Mouse (Mus musculus) forebrain, embryonic 14.5 days (tissue): ENCODE measurements at regions not wholly inside any gene's neighbourhood (a gene's known extent, or its start where the extent isn't known, plus 50 kb on each side); places are given as distances from the start of the nearest gene placed in this dataset.

ENCODE experiments used
- ATAC-seq: fragments of 200-750 bp; cut with Nextera tagmentation; 2 replicates; pipeline ENCODE4 v1.8.0; 2017; ENCODE audit warnings: mild to moderate bottlenecking, moderate library complexity
- DNase-seq: peaks from one replicate; pipeline ENCODE4 v3.0.0-alpha.2; 2015; ENCODE audit warnings: low spot score
- H3K27ac ChIP-seq: fragments of 300-500 bp; sonication (generic); 2 replicates; pipeline ENCODE4 v1.5.1; 2014; ENCODE audit warnings: low read depth, mild to moderate bottlenecking, control low read depth, low read length, moderate library complexity
- H3K27me3 ChIP-seq: fragments of 300-500 bp; sonication (generic); replicated peaks from 2 replicates; pipeline ENCODE4 v1.6.1; 2014; ENCODE audit warnings: low read length, control low read depth, mixed read lengths; ENCODE audit not compliant: control insufficient read depth, insufficient read depth
- H3K36me3 ChIP-seq: fragments of 300-500 bp; sonication (generic); 2 replicates; pipeline ENCODE4 v1.6.1; 2014; ENCODE audit warnings: low read length, control low read depth; ENCODE audit not compliant: control insufficient read depth, insufficient read depth
- H3K4me1 ChIP-seq: fragments of 300-500 bp; sonication (generic); 2 replicates; pipeline ENCODE4 v1.6.1; 2014; ENCODE audit warnings: antibody characterized with exemption, low read length, control low read depth; ENCODE audit not compliant: control insufficient read depth, insufficient read depth
- H3K4me2 ChIP-seq: fragments of 300-500 bp; sonication (generic); 2 replicates; pipeline ENCODE4 v1.6.1; 2014; ENCODE audit warnings: mild to moderate bottlenecking, control low read depth, low read length
- H3K4me3 ChIP-seq: fragments of 300-500 bp; sonication (generic); 2 replicates; pipeline ENCODE4 v1.5.1; 2014; ENCODE audit warnings: low read depth, low read length, control low read depth
- H3K9ac ChIP-seq: fragments of 300-500 bp; sonication (generic); 2 replicates; pipeline ENCODE4 v1.6.1; 2014; ENCODE audit warnings: mild to moderate bottlenecking, low read length, control low read depth, moderate library complexity
- H3K9me3 ChIP-seq: fragments of 300-500 bp; sonication (generic); replicated peaks from 2 replicates; pipeline ENCODE4 v1.6.1; 2016; ENCODE audit warnings: low read length, control low read depth, mixed read lengths; ENCODE audit not compliant: control insufficient read depth
- WGBS: fragments of 180-500 bp; shearing (Covaris S2); extraction: QIAGEN DNeasy Blood & Tissue Kit; methylation state at CpG from one replicate; pipeline ENCODE4 v1.1.7; 2014; 5-methylcytosine and 5-hydroxymethylcytosine counted together

DNA sequence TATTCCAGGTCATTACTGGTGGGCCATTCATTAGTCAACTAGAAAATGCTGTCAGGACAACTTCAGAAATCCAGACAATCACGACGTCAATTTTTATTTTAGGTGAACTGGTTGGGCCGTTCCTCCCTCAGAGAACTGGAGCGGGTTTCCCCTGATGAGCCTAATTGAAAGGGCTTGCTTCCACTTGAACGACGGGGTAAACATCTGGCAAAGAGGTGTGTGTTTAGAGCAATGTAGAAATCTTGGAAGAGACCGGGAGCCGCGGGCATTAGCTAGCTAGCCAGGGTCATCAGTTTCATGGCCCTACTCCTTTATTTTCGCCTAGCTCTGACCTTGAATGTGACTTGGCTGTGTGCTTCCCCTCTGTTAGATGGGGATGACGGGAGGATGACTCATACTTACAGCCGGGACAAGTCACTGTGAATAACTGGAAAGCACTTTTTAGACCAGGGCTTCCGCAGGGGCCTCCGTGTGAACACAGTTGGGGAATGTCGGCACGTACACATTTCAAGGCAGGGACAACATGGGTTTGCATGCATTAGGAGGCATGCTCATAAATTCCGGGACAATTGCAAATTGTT, 92.6 kb upstream of the Nrbf2 start:
- no peak overlapping the region for H3K4me2 ChIP-seq
- 73% methylated on average over 17 of the region's 17 CpGs for WGBS
- H3K27ac ChIP-seq: no peak overlapping the region
- DNase-seq (no peak), ATAC-seq (no peak)
- H3K36me3 ChIP-seq: no peaks in the 10 kb centered on the region
- H3K4me1 ChIP-seq: no peaks in the 10 kb centered on the region
- H3K4me3 ChIP-seq: no peak overlapping the region
- no peaks in the 10 kb centered on the region for H3K9me3 ChIP-seq
- no peaks in the 10 kb centered on the region for H3K27me3 ChIP-seq
- no peak overlapping the region for H3K9ac ChIP-seq

DNA sequence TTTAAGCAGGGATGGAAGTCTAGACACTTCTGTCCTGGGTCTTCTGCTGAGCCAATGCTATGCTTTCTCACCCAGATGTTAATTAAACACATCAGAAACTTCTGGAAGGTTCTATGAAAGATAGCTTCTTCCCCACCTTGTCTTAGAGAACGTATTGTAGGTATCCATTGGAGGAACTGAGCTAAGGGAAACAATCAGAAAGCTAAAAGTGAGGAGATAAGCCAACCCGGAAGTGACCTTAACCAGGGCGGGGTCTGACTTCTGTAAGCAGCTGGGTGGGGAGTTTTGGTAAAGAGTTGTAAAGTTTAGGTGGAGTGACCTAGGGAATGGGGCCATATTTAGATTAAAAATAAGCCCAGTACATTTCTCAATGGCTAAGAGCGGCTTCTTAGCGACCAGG, 95.1 kb upstream of the Nrbf2 start:
- Histone ChIP-seq H3K9me3 (no peaks in the 10 kb centered on the region), H3K27me3 (no peaks in the 10 kb centered on the region), H3K27ac (no peak overlapping the region), H3K36me3 (no peaks in the 10 kb centered on the region), H3K9ac (no peak overlapping the region), H3K4me3 (no peak overlapping the region), H3K4me1 (peaks cover 12% of the 10 kb centered on the region), H3K4me2 (no peak overlapping the region)
- DNase-seq (no peak), ATAC-seq (no peak)
- 94% methylated on average over 5 of the region's 5 CpGs for WGBS

DNA sequence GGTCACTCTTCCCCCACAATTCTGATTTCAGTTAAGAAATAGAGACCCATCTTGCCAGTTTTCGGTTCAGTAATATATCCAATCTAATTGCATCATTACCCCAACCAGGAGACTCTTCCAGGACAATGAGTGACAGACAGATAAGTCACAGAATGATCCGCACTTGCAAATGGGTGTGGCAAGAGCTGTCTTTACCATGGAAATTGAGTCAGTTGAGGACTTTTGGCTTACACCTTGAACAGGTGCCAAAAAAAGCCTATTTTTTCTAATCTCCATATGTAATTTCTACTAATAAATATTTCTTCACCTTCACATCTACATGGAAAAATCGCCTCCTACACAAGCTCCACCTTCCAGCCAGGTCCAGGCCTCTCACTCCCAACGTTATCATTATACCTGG, 98.2 kb upstream of the Nrbf2 start:
- H3K9ac ChIP-seq: no peak overlapping the region
- H3K27ac ChIP-seq: no peak overlapping the region
- 28% methylated on average over 4 of the region's 4 CpGs for WGBS
- peaks cover 13% of the 10 kb centered on the region for H3K4me1 ChIP-seq
- H3K4me2 ChIP-seq: no peak overlapping the region
- no peaks in the 10 kb centered on the region for H3K36me3 ChIP-seq
- DNase-seq (peak; percentile 11), ATAC-seq (no peak)
- no peak overlapping the region for H3K4me3 ChIP-seq
- H3K9me3 ChIP-seq: no peaks in the 10 kb centered on the region
- H3K27me3 ChIP-seq: no peaks in the 10 kb centered on the region

DNA sequence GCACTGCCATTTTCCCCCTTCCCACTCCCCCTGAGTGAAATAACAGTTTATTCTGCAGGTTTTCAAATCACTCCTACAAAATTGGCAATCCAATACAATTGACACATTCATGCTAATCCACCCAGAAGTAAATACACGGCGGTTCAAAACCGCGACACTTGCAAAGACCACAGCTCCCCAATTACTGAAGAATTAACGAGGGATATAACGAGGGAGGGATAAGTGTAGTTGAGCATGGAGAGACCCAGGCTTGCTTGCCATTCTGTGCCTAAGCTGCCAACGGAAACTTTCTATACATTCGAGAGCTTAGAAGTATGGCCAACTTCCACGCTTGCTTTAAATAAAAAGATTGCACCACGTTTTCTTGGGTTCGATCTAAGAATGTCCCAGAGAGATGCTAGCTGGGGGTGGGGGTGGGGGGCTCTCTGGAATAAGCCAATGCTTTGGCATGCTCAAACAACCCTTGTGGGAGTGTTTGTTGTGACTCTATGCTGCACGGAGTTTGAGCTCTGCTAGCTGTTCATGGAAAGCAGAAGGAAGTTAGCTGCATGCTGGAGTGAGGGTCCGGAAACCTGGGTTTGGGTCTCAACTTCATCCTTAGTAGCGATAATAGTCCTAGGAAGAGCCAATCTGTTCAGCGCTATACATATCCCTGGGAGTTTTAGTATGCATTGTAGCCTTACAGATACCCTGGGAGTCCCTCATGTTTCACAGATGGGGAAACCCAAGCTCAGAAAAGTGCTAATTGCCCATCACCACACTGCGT, 98.9 kb upstream of the Nrbf2 start:
- Histone ChIP-seq H3K9me3 (no peaks in the 10 kb centered on the region), H3K27ac (no peak overlapping the region), H3K27me3 (no peaks in the 10 kb centered on the region), H3K4me1 (peaks cover 15% of the 10 kb centered on the region), H3K9ac (no peak overlapping the region), H3K4me3 (no peak overlapping the region), H3K36me3 (no peaks in the 10 kb centered on the region), H3K4me2 (no peak overlapping the region)
- DNase-seq (peak; percentile 83), ATAC-seq (peak; percentile 87)
- 19% methylated on average over 16 of the region's 16 CpGs for WGBS

DNA sequence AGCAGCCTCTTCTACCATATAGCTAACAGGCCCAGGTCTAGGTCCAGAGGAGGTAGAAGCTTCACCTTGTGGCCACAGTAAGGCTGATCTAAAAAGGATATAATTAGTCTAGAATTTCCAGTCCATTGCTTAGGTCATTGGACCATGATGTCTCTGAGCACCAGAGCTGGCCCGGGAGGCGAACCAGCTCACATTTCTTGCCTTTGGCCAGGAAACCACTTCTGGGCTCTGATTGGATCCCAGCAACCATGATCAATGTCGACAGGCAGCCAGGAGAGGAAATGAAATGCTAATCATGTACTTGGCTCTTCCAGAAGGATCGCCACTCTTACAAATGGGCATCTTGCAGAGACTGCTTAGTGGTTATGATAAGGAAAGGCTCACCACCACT, 99.5 kb upstream of the Nrbf2 start:
- peak; percentile 39 for DNase-seq
- WGBS: 31% methylated on average over 4 of the region's 4 CpGs

DNA sequence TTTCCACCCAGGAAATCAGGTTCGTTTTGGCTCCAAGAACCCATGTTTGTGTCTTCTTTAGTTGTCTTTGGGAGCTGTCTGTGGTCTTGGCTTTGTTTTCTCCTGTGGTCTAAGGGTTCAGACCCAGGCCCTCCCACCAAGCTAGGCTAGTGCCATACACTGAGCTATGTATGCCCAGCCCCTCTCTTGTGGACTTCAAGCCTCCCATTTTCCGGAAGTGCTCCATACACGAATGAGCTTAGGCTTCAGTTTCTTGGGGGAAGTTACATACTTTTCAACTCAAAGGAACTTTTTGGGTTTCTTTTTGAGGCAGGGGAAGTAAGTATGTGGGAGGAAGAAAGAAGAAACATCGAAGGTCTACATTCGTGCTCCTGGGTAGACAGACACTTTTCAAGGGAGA, 100.9 kb upstream of the Nrbf2 start:
- Histone ChIP-seq H3K36me3 (no peaks in the 10 kb centered on the region), H3K4me2 (no peak overlapping the region), H3K4me1 (peaks cover 15% of the 10 kb centered on the region), H3K9me3 (no peaks in the 10 kb centered on the region), H3K27me3 (no peaks in the 10 kb centered on the region), H3K27ac (no peak overlapping the region), H3K4me3 (no peak overlapping the region), H3K9ac (no peak overlapping the region)
- DNase-seq (no peak), ATAC-seq (no peak)
- 85% methylated on average over 5 of the region's 5 CpGs for WGBS

More for the DNA sequence above, 99.5 kb upstream of the Nrbf2 start:
- no peaks in the 10 kb centered on the region for H3K9me3 ChIP-seq
- H3K4me2 ChIP-seq: no peak overlapping the region
- no peak overlapping the region for H3K27ac ChIP-seq
- H3K9ac ChIP-seq: no peak overlapping the region
- ATAC-seq: no peak
- peaks cover 15% of the 10 kb centered on the region for H3K4me1 ChIP-seq
- no peak overlapping the region for H3K4me3 ChIP-seq
- H3K27me3 ChIP-seq: no peaks in the 10 kb centered on the region
- H3K36me3 ChIP-seq: no peaks in the 10 kb centered on the region

DNA sequence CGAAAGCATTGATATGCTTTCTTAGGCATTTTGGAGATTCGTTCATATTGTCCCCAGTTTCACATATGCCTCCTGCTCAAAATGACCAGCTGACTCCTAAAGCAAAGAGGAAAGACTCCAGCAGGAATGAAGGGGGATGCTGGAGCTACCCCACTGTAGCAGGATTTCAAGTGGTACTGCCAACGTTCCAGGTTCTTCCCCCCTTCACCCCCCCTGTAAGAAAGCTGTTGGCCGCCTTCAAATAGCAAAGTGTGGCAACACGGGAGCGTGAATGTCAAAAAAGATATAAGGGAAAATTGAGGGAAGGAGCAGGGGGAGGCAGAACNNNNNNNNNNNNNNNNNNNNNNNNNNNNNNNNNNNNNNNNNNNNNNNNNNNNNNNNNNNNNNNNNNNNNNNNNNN, 103.7 kb upstream of the Nrbf2 start:
- Histone ChIP-seq H3K4me3 (no peak overlapping the region), H3K4me2 (no peak overlapping the region), H3K27ac (no peak overlapping the region), H3K36me3 (no peaks in the 10 kb centered on the region), H3K27me3 (no peaks in the 10 kb centered on the region), H3K4me1 (peaks cover 11% of the 10 kb centered on the region), H3K9ac (no peak overlapping the region), H3K9me3 (no peaks in the 10 kb centered on the region)
- DNase-seq (peak; percentile 80), ATAC-seq (no peak; the same call in 1 of the 2 replicates)
- 39% methylated on average over 5 of the region's 6 CpGs for WGBS

DNA sequence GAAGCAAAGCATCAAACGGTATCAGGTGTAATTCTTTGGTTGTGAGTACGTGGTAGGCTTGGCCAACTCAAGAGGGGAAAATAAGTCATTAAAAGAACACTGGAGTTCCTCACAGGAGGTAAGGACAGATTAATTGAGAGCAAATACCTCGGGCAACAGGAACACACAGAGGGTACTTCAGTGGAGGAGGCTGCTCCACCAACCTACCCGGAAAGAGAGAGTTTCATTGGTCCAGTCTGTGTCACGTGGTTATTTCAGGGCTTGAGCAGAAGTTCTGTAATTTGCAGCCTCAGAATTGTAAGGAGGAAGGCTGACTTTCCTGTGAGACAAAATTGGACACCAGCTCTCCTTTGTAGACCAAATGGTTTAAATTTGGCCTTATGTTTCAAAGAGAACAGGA, 115.3 kb upstream of the Nrbf2 start:
- WGBS: 59% methylated on average over 5 of the region's 5 CpGs
- Histone ChIP-seq H3K27ac (no peak overlapping the region), H3K4me2 (no peak overlapping the region), H3K9ac (no peak overlapping the region), H3K4me3 (no peak overlapping the region), H3K4me1 (no peaks in the 10 kb centered on the region), H3K27me3 (no peaks in the 10 kb centered on the region), H3K36me3 (no peaks in the 10 kb centered on the region), H3K9me3 (no peaks in the 10 kb centered on the region)
- DNase-seq (no peak), ATAC-seq (no peak)

DNA sequence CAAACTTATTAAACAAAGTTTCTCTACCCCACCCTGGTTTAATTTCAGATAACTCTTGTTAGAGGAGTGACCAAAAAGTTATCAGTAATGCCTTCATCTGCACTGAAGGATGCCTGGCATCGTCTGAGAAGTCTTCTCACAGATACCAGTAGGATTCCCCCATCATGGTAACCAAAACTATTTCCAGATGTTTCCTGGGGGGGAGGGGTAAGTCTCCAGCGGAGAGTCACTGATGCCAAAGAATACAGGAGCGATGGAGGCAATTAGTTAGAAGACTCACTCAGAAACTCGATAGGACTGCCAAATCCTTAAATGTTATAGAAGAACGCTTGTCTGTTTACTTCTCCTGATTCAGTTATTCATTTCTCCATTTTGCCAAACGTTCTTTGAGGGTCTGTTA, 116.3 kb upstream of the Nrbf2 start:
- 74% methylated on average over 6 of the region's 6 CpGs for WGBS

More for the DNA sequence above, 116.3 kb upstream of the Nrbf2 start:
- Histone ChIP-seq H3K27ac (no peak overlapping the region), H3K4me2 (no peak overlapping the region), H3K4me3 (no peak overlapping the region), H3K9me3 (no peaks in the 10 kb centered on the region), H3K27me3 (no peaks in the 10 kb centered on the region), H3K4me1 (no peaks in the 10 kb centered on the region), H3K9ac (no peak overlapping the region), H3K36me3 (no peaks in the 10 kb centered on the region)
- no peak for DNase-seq
- ATAC-seq: no peak
